Mouse (Mus musculus): Measurements from ENCODE around the gene Sbf1. TPM values are rescaled to one million over a fixed set of nuclear protein-coding genes. Genes with fewer than 3 reads are reported as not detected.

Sbf1 gene
- polyA plus RNA-seq, 1 experiment from 2014 or later, result 46.3 TPM

DNA sequence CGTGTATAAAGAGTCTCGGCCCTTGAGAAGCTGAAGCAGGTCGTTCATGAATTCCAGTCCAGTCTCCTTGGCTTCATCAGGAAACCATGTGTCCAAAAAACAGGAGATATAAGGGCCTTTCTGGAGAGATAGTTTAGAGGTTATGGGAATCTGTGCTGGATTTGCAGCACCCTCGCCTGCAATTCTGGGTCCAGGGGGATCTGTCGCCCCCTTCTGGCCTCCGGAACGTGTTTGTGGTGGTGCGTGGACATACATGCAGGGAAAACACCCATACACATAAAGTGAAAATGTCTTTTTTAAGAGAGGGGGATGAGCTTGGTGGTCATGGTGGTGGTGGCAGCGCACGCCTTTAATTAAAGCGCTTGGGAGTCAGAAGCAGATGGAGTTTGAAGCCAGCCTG is 1.0 kb upstream of the Sbf1 start:
- Histone ChIP-seq H3K4me3 (no peak overlapping the region), H3K9ac (no peak overlapping the region), H3K4me2 (peak overlapping the region; percentile 96; the same call in 1 of the 2 replicates), H3K36me3 (no peaks in the 10 kb centered on the region), H3K27ac (ENCODE audit: poor library complexity, severe bottlenecking) (no peak overlapping the region), H3K9me3 (replicated peaks) (no peaks in the 10 kb centered on the region), H3K4me1 (replicated peaks) (peaks cover 35% of the 10 kb centered on the region), H3K27me3 (replicated peaks) (0 out of 2 replicates have a peak, but pooled peaks cover 5% of the 10 kb centered on the region)
- ATAC-seq (ENCODE audit: insufficient number of reproducible peaks, low FRiP score), result no peak
- WGBS, result 67% methylated on average over 11 of the region's 11 CpGs

GRCm38 (mm10) chr15:89314511-89315189 is 461 bp downstream of the Sbf1 start:
- Histone ChIP-seq H3K4me2 (peak overlapping the region; percentile 96), H3K27me3 (replicated peaks) (no peaks in the 10 kb centered on the region), H3K36me3 (no peaks in the 10 kb centered on the region), H3K4me3 (peak overlapping the region; percentile 95), H3K27ac (ENCODE audit: poor library complexity, severe bottlenecking) (peak overlapping the region; percentile 41; the same call in 1 of the 2 replicates), H3K4me1 (replicated peaks) (peaks cover 50% of the 10 kb centered on the region), H3K9me3 (replicated peaks) (no peaks in the 10 kb centered on the region), H3K9ac (peak overlapping the region; percentile 93)
- peak; percentile 18; the same call in 1 of the 2 replicates for ATAC-seq (ENCODE audit: insufficient number of reproducible peaks, low FRiP score)
- under 1% methylated on average over 58 of the region's 58 CpGs for WGBS

DNA sequence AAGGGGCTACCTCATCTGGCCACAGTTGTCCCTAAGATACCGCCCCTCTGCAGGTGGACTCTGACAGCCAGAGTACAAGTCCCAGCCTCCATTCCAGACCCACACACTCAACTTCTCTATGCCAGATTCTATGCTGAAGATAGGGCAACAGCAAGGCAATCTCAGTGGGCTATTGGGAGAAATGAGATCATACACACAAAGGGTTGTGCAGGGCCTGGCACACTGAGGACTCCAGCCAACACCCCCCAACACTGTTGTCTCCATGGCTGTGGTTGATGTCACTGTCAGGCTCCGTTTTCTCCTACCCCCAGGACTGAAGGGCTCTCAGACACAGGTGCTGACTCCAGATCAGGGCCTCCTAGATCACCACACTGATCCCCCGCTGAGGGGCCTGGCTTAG is 1.0 kb downstream of the Sbf1 start:
- ATAC-seq (ENCODE audit: insufficient number of reproducible peaks, low FRiP score), result no peak; the same call in 1 of the 2 replicates
- WGBS, result 26% methylated on average over 3 of the region's 3 CpGs

DNA sequence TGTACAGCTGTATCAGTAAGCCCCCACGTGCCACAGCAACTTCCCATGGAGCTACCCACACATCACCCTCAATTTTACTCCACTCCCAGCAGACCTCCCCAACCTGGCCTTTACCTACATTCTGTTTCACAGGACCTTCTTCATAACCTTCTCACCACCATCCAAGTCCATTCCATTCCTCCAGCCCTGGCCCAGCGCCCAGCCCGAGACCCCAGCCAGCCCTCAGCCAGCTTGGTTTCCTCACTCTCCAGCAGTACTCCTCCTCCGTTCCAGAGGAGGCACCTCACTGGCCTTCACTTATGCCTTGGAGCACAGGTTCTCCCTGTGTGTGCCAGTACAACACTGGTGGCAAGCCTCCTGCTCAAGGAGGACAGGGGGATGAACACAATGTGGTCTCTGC is 1.8 kb downstream of the Sbf1 start:
- no peaks in the 10 kb centered on the region for H3K27me3 ChIP-seq (replicated peaks)
- peaks cover 61% of the 10 kb centered on the region for H3K4me1 ChIP-seq (replicated peaks)
- H3K9ac ChIP-seq, result 0 out of 2 replicates have a peak overlapping the region, but pooled peaks have one; percentile 93
- ATAC-seq (ENCODE audit: insufficient number of reproducible peaks, low FRiP score), result no peak
- no peak overlapping the region for H3K27ac ChIP-seq (ENCODE audit: poor library complexity, severe bottlenecking)
- peak overlapping the region; percentile 96; the same call in 1 of the 2 replicates for H3K4me2 ChIP-seq
- peak overlapping the region; percentile 95; the same call in 1 of the 2 replicates for H3K4me3 ChIP-seq
- no peaks in the 10 kb centered on the region for H3K36me3 ChIP-seq
- WGBS, result 78% methylated on average over 4 of the region's 4 CpGs
- H3K9me3 ChIP-seq (replicated peaks), result no peaks in the 10 kb centered on the region

More for the DNA sequence above, 1.0 kb downstream of the Sbf1 start:
- peak overlapping the region; percentile 96 for H3K4me2 ChIP-seq
- peaks cover 54% of the 10 kb centered on the region for H3K4me1 ChIP-seq (replicated peaks)
- peak overlapping the region; percentile 93 for H3K9ac ChIP-seq
- no peak overlapping the region for H3K27ac ChIP-seq (ENCODE audit: poor library complexity, severe bottlenecking)
- no peaks in the 10 kb centered on the region for H3K27me3 ChIP-seq (replicated peaks)
- no peaks in the 10 kb centered on the region for H3K9me3 ChIP-seq (replicated peaks)
- no peaks in the 10 kb centered on the region for H3K36me3 ChIP-seq
- peak overlapping the region; percentile 95 for H3K4me3 ChIP-seq

- H3K27ac ChIP-seq (ENCODE audit: poor library complexity, severe bottlenecking), result no peak overlapping the region
- peaks cover 60% of the 10 kb centered on the region for H3K4me1 ChIP-seq (replicated peaks)
- no peak overlapping the region for H3K4me3 ChIP-seq
- H3K27me3 ChIP-seq (replicated peaks), result no peaks in the 10 kb centered on the region
- no peak for ATAC-seq (ENCODE audit: insufficient number of reproducible peaks, low FRiP score)
- H3K9ac ChIP-seq, result no peak overlapping the region
- 54% methylated on average over 6 of the region's 6 CpGs for WGBS
- H3K36me3 ChIP-seq, result peaks cover 25% of the 10 kb centered on the region
- H3K4me2 ChIP-seq, result no peak overlapping the region
- no peaks in the 10 kb centered on the region for H3K9me3 ChIP-seq (replicated peaks)
These were observed 5.1 kb downstream of the Sbf1 start for GRCm38 (mm10) chr15:89309962-89310498.

GRCm38 (mm10) chr15:89308406-89309139 is 6.5 kb downstream of the Sbf1 start:
- Histone ChIP-seq H3K9me3 (replicated peaks) (no peaks in the 10 kb centered on the region), H3K36me3 (peaks cover 40% of the 10 kb centered on the region), H3K9ac (no peak overlapping the region), H3K4me3 (no peak overlapping the region), H3K27ac (ENCODE audit: poor library complexity, severe bottlenecking) (no peak overlapping the region), H3K4me2 (no peak overlapping the region), H3K27me3 (replicated peaks) (no peaks in the 10 kb centered on the region), H3K4me1 (replicated peaks) (peaks cover 51% of the 10 kb centered on the region)
- 77% methylated on average over 7 of the region's 7 CpGs for WGBS
- ATAC-seq (ENCODE audit: insufficient number of reproducible peaks, low FRiP score), result no peak

DNA sequence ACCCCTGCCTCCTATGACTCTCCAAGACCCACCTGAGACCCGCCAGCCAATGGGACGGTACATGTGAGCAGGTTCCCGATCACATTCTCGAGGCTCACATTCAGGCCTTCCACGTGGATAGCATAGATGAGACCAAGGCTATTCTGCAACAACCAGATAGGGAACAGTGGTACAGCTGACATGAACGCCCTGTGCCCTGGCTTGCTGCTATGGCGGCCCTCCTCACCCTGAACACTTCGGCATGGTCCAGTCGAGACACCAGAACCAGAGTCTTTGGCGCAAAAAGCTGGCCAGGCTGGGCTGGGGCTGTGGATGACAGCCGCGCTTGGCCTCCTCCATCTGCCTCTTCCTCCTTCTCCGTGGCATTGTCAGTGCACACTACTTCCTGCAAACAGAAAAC is 7.7 kb downstream of the Sbf1 start:
- Histone ChIP-seq H3K4me2 (no peak overlapping the region), H3K27me3 (replicated peaks) (no peaks in the 10 kb centered on the region), H3K9ac (no peak overlapping the region), H3K4me3 (no peak overlapping the region), H3K36me3 (peaks cover 51% of the 10 kb centered on the region), H3K4me1 (replicated peaks) (peaks cover 40% of the 10 kb centered on the region), H3K9me3 (replicated peaks) (no peaks in the 10 kb centered on the region), H3K27ac (ENCODE audit: poor library complexity, severe bottlenecking) (no peak overlapping the region)
- 91% methylated on average over 13 of the region's 13 CpGs for WGBS
- no peak for ATAC-seq (ENCODE audit: insufficient number of reproducible peaks, low FRiP score)

- H3K9me3 ChIP-seq (replicated peaks), result no peaks in the 10 kb centered on the region
- no peak overlapping the region for H3K4me3 ChIP-seq
- peaks cover 66% of the 10 kb centered on the region for H3K36me3 ChIP-seq
- H3K27ac ChIP-seq (ENCODE audit: poor library complexity, severe bottlenecking), result no peak overlapping the region
- H3K4me2 ChIP-seq, result no peak overlapping the region
- ATAC-seq (ENCODE audit: insufficient number of reproducible peaks, low FRiP score), result no peak
- H3K27me3 ChIP-seq (replicated peaks), result no peaks in the 10 kb centered on the region
- H3K9ac ChIP-seq, result no peak overlapping the region
- 50% methylated on average over 1 of the region's 1 CpGs for WGBS
- H3K4me1 ChIP-seq (replicated peaks), result peaks cover 27% of the 10 kb centered on the region
These were observed 9.1 kb downstream of the Sbf1 start for GRCm38 (mm10) chr15:89305966-89306365.

DNA sequence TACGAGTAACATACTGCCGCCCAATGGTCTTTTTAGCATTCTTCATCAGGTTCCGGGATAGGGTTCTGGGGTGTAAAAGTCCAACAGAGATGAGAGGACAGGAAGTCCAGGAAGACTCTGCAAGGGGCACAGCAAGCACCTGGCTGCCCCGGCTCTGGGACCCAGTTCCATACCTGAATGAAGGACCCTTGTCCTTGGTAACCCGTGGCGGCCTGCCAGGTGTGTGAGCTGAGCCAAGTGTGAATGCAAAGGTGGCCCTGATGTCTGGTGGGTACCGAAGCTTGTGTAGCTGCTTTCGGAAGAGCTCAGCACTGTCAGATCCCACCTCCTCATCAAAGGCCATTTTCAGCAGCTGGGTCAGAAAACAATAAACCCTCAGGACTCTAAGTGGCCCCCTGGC is 14.5 kb downstream of the Sbf1 start:
- ATAC-seq (ENCODE audit: insufficient number of reproducible peaks, low FRiP score), result no peak
- H3K9me3 ChIP-seq (replicated peaks), result no peaks in the 10 kb centered on the region
- H3K4me3 ChIP-seq, result no peak overlapping the region
- no peak overlapping the region for H3K27ac ChIP-seq (ENCODE audit: poor library complexity, severe bottlenecking)
- H3K27me3 ChIP-seq (replicated peaks), result no peaks in the 10 kb centered on the region
- H3K36me3 ChIP-seq, result peaks cover 93% of the 10 kb centered on the region
- 95% methylated on average over 8 of the region's 8 CpGs for WGBS
- H3K4me2 ChIP-seq, result no peak overlapping the region
- H3K9ac ChIP-seq, result no peak overlapping the region
- H3K4me1 ChIP-seq (replicated peaks), result peaks cover 8% of the 10 kb centered on the region

DNA sequence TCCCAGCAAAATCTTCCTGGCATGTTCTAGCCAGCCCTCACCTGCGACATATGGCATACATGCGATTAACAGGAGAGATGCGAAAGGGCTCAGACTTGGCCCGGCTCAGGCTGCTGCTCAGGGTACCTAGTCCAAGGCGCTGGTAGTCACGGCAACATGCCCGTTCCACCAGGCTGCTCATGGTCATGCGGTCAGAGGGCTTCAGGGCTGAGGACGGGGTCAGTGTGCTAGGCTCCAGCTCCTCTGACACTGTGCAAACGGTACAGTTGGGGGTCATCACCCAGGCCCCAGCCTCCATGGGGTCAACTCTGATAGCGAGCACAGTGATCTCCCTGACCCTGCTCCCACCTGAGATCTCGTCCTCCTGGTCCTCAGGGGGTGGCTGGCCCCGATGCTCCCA is 14.9 kb downstream of the Sbf1 start:
- H3K27me3 ChIP-seq (replicated peaks), result no peaks in the 10 kb centered on the region
- H3K4me3 ChIP-seq, result no peak overlapping the region
- no peaks in the 10 kb centered on the region for H3K9me3 ChIP-seq (replicated peaks)
- H3K4me2 ChIP-seq, result no peak overlapping the region
- no peak overlapping the region for H3K27ac ChIP-seq (ENCODE audit: poor library complexity, severe bottlenecking)
- no peak for ATAC-seq (ENCODE audit: insufficient number of reproducible peaks, low FRiP score)
- peaks cover 93% of the 10 kb centered on the region for H3K36me3 ChIP-seq
- H3K4me1 ChIP-seq (replicated peaks), result peaks cover 8% of the 10 kb centered on the region
- 92% methylated on average over 13 of the region's 13 CpGs for WGBS
- H3K9ac ChIP-seq, result no peak overlapping the region

GRCm38 (mm10) chr15:89297695-89298094 is 17.4 kb downstream of the Sbf1 start:
- 84% methylated on average over 2 of the region's 2 CpGs for WGBS
- Histone ChIP-seq H3K4me3 (no peak overlapping the region), H3K4me1 (replicated peaks) (peaks cover 8% of the 10 kb centered on the region), H3K27me3 (replicated peaks) (no peaks in the 10 kb centered on the region), H3K27ac (ENCODE audit: poor library complexity, severe bottlenecking) (no peak overlapping the region), H3K9me3 (replicated peaks) (no peaks in the 10 kb centered on the region), H3K36me3 (peaks cover 93% of the 10 kb centered on the region), H3K9ac (no peak overlapping the region), H3K4me2 (no peak overlapping the region)
- no peak for ATAC-seq (ENCODE audit: insufficient number of reproducible peaks, low FRiP score)
